Mouse (Mus musculus) neural tube, embryonic 11.5 days (tissue): ENCODE results near the gene Slamf9. TPM values are rescaled to one million over a fixed set of nuclear protein-coding genes. Genes with fewer than 3 reads are reported as not detected.

Experiments used
- ATAC-seq: fragments of 200-750 bp; cut with Nextera tagmentation; 2 replicates; pipeline ENCODE4 v1.8.0; 2017; ENCODE audit warnings: moderate number of reproducible peaks, mild to moderate bottlenecking, moderate TSS enrichment, moderate library complexity; ENCODE audit not compliant: insufficient read depth, low FRiP score, low TSS enrichment
- DNase-seq: peaks from one replicate; pipeline ENCODE4 v3.0.0-alpha.2; 2015; ENCODE audit warnings: low spot score
- H3K27ac ChIP-seq: fragments of 300-500 bp; sonication (generic); 2 replicates; pipeline ENCODE4 v1.5.1; 2014; ENCODE audit warnings: low read depth, mild to moderate bottlenecking, low read length
- H3K27me3 ChIP-seq: fragments of 300-500 bp; sonication (generic); 2 replicates; pipeline ENCODE4 v1.6.1; 2014; ENCODE audit warnings: mild to moderate bottlenecking, low read length, mixed read lengths; ENCODE audit not compliant: control insufficient read depth, insufficient read depth
- H3K36me3 ChIP-seq: fragments of 300-500 bp; sonication (generic); 2 replicates; pipeline ENCODE4 v1.6.1; 2014; ENCODE audit warnings: mild to moderate bottlenecking, low read length, moderate library complexity, mixed read lengths; ENCODE audit not compliant: control insufficient read depth, insufficient read depth
- H3K4me1 ChIP-seq: fragments of 300-500 bp; sonication (generic); 2 replicates; pipeline ENCODE4 v1.6.1; 2014; ENCODE audit warnings: low read length, mixed read lengths; ENCODE audit not compliant: control insufficient read depth, insufficient read depth
- H3K4me2 ChIP-seq: fragments of 300-500 bp; sonication (generic); 2 replicates; pipeline ENCODE4 v1.6.1; 2014; ENCODE audit warnings: low read depth, mild to moderate bottlenecking, moderate library complexity
- H3K4me3 ChIP-seq: fragments of 300-500 bp; sonication (generic); 2 replicates; pipeline ENCODE4 v1.5.1; 2014; ENCODE audit warnings: low read depth, low read length
- H3K9ac ChIP-seq: fragments of 300-500 bp; sonication (generic); 2 replicates; pipeline ENCODE4 v1.6.1; 2014; ENCODE audit warnings: mild to moderate bottlenecking, low read length
- H3K9me3 ChIP-seq: fragments of 300-500 bp; sonication (generic); 2 replicates; pipeline ENCODE4 v1.6.1; 2016; ENCODE audit warnings: low read length; ENCODE audit not compliant: control insufficient read depth
- WGBS: fragments of 180-500 bp; shearing (Covaris S2); extraction: QIAGEN DNeasy Blood & Tissue Kit; methylation state at CpG from one replicate; pipeline ENCODE4 v1.1.7; 2014; 5-methylcytosine and 5-hydroxymethylcytosine counted together
- polyA plus RNA-seq: library from polyadenylated mRNA; unstranded; fragments of >200 nt; fragmentation: Nextera tagmentation; extraction: Ambion mirVana; gene quantifications from 2 replicates; pipeline ENCODE4 v1.2.1, GENCODE M21; 2014

Gene Slamf9
- polyA plus RNA-seq, 1 experiment from 2014 or later = 0.17 TPM

GRCm38 (mm10) chr1:172508172-172508571, 33.0 kb downstream of the Slamf9 start:
- Histone ChIP-seq H3K4me3 (no peak overlapping the region), H3K27me3 (no peaks in the 10 kb centered on the region), H3K9me3 (no peaks in the 10 kb centered on the region), H3K27ac (no peak overlapping the region), H3K4me2 (no peak overlapping the region), H3K36me3 (no peaks in the 10 kb centered on the region), H3K9ac (no peak overlapping the region), H3K4me1 (peaks cover 10% of the 10 kb centered on the region)
- ATAC-seq = no peak
- 65% methylated on average over 2 of the region's 2 CpGs for WGBS
- no peak for DNase-seq

DNA sequence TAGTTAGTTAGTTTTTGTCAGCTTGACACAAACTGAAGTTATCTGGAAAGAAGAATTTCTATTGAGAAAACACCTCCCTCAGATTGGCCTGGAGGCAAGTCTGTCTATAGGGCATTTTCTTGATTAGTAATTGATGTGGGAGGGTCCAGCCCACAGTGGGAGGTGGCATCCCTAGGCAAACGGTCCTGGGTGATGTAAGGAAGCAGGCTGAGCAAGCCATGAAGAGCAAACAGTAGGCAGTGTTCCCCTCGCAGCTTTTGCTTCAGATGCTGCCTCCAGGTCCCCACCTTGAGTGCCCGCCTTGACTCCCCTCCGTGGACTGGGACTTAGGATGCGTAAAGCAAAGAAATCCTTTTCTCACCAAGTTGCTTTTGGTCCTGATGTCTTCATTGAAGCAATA, 34.1 kb downstream of the Slamf9 start:
- no peak overlapping the region for H3K9ac ChIP-seq

DNA sequence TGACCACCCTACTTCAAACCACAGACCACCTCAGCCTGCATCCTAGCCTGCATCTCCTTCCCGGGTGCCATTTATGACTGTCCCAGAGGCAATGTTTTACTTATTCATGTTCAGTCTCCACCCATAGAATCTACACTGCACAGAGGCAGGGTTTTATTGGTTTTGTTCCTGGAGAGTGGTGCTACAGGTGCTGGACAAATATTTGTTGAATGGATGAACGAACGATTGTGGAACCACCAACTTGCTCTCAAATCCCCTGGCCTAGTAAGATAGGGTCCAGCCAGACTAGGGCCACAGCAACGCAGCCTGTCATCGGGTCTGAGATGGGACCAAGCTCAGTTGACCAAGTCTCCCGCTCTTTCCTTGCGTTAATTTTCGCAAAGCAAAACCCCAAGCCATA, 34.8 kb downstream of the Slamf9 start:
- ATAC-seq (no peak), DNase-seq (no peak)
- Histone ChIP-seq H3K9me3 (no peaks in the 10 kb centered on the region), H3K4me2 (no peak overlapping the region), H3K4me1 (peaks cover 6% of the 10 kb centered on the region), H3K27ac (no peak overlapping the region), H3K9ac (no peak overlapping the region), H3K36me3 (no peaks in the 10 kb centered on the region), H3K27me3 (no peaks in the 10 kb centered on the region), H3K4me3 (no peak overlapping the region)
- 43% methylated on average over 8 of the region's 8 CpGs for WGBS

More for the DNA sequence above, 34.1 kb downstream of the Slamf9 start:
- H3K9me3 ChIP-seq = no peaks in the 10 kb centered on the region
- no peak overlapping the region for H3K4me3 ChIP-seq
- H3K36me3 ChIP-seq = no peaks in the 10 kb centered on the region
- peaks cover 6% of the 10 kb centered on the region for H3K4me1 ChIP-seq
- 74% methylated on average over 5 of the region's 5 CpGs for WGBS
- ATAC-seq (no peak), DNase-seq (no peak)
- H3K4me2 ChIP-seq = no peak overlapping the region
- no peaks in the 10 kb centered on the region for H3K27me3 ChIP-seq
- H3K27ac ChIP-seq = no peak overlapping the region

- no peak overlapping the region for H3K9ac ChIP-seq
- 21% methylated on average over 13 of the region's 13 CpGs for WGBS
- no peaks in the 10 kb centered on the region for H3K36me3 ChIP-seq
- no peak overlapping the region for H3K4me2 ChIP-seq
- no peaks in the 10 kb centered on the region for H3K27me3 ChIP-seq
- no peak for DNase-seq
- no peak overlapping the region for H3K4me3 ChIP-seq
- no peak overlapping the region for H3K27ac ChIP-seq
- H3K4me1 ChIP-seq = peaks cover 6% of the 10 kb centered on the region
- no peak; the same call in 1 of the 2 replicates for ATAC-seq
- H3K9me3 ChIP-seq = no peaks in the 10 kb centered on the region
Measured at GRCm38 (mm10) chr1:172510421-172510972, 35.3 kb downstream of the Slamf9 start.

DNA sequence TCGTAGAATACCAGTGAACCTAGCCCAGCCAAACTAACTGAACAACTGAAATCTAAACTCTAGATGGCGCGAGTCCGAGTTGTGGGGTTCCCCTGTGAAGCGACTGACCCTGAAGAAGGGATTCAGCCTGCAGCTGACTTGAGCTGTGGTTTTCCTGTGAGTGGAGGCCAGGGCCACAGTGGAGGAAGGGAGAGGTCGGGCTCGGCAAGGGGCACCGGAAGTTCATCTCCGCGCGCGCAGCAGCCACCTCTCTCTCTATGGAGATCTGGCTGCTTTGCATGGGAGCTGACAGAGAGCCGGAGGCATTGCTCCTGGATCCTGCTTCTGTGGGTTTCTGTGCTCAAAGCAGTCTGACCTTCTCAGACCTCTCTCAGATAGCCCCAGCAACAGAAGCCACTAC, 37.8 kb downstream of the Slamf9 start:
- Histone ChIP-seq H3K4me3 (no peak overlapping the region), H3K36me3 (no peaks in the 10 kb centered on the region), H3K27me3 (no peaks in the 10 kb centered on the region), H3K9me3 (no peaks in the 10 kb centered on the region), H3K27ac (no peak overlapping the region), H3K9ac (no peak overlapping the region), H3K4me1 (peaks cover 6% of the 10 kb centered on the region), H3K4me2 (peak overlapping the region; percentile 7; the same call in 1 of the 2 replicates)
- WGBS = 27% methylated on average over 13 of the region's 13 CpGs
- DNase-seq (peak; percentile 41), ATAC-seq (no peak)

- peaks cover 6% of the 10 kb centered on the region for H3K4me1 ChIP-seq
- H3K27me3 ChIP-seq = no peaks in the 10 kb centered on the region
- no peak overlapping the region for H3K4me2 ChIP-seq
- no peak for ATAC-seq
- no peak overlapping the region for H3K27ac ChIP-seq
- peak; percentile 18 for DNase-seq
- H3K9me3 ChIP-seq = no peaks in the 10 kb centered on the region
- 83% methylated on average over 17 of the region's 17 CpGs for WGBS
- no peak overlapping the region for H3K9ac ChIP-seq
- H3K4me3 ChIP-seq = no peak overlapping the region
- H3K36me3 ChIP-seq = no peaks in the 10 kb centered on the region
Measured at GRCm38 (mm10) chr1:172513525-172514212, 38.5 kb downstream of the Slamf9 start.

DNA sequence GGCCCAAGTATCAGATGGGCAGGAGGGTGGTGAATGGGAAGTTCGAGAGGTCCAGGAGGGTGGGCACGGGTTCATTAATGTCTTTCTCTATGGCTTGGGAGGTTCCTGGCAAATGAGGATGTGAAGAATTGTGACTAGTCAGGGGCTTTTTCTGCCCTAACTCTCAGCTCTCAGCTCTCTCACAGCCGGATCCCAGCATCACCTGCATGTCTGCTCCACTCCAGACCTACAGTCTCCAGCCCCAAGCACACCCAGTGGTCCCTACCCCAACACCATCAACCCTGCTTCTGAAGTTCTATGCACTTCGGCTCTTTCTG, 39.0 kb downstream of the Slamf9 start:
- Histone ChIP-seq H3K9ac (no peak overlapping the region), H3K36me3 (no peaks in the 10 kb centered on the region), H3K27me3 (no peaks in the 10 kb centered on the region), H3K4me1 (peaks cover 6% of the 10 kb centered on the region), H3K4me2 (no peak overlapping the region), H3K9me3 (no peaks in the 10 kb centered on the region), H3K4me3 (no peak overlapping the region), H3K27ac (no peak overlapping the region)
- WGBS = 79% methylated on average over 4 of the region's 4 CpGs
- ATAC-seq (no peak), DNase-seq (no peak)

DNA sequence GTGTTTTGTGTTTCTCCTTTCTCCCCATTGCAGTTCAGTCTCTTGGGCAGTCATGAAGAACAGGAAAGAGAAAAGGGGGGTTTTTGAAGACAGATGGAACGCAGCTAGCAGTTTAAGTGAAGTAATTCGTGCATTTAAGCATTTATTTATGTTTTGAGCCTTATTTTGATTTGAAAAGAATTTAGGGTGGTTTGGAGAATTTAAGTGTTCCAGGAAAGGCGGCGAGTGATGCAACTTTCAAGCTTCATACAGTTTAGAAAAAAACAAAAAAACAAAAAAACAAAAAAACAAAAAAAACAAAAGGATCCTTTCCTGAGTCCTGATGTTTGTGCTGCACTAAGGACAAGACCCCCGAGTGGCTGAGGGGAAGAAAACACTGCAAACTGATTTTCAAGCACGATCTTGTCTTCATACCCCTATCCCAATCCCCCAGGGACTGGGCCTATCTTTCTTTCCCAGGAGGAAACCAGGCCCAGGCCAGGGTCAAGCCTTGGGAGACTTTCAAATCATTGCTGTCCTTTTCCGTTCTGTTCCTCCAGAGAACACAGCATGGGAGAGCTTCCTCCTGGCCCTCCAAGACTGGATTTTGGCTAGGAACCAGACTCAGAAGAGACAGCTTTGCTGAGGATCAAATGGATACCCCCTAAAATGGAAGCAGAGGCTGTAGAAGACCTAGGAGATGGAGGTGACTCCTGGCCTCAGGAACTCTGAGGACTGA, 39.6 kb downstream of the Slamf9 start:
- Histone ChIP-seq H3K27me3 (no peaks in the 10 kb centered on the region), H3K36me3 (no peaks in the 10 kb centered on the region), H3K4me3 (no peak overlapping the region), H3K4me2 (no peak overlapping the region), H3K9me3 (no peaks in the 10 kb centered on the region), H3K4me1 (peaks cover 6% of the 10 kb centered on the region), H3K27ac (no peak overlapping the region), H3K9ac (no peak overlapping the region)
- WGBS = 83% methylated on average over 7 of the region's 7 CpGs
- ATAC-seq (no peak), DNase-seq (no peak)

- WGBS = 62% methylated on average over 1 of the region's 1 CpGs
- ATAC-seq (no peak), DNase-seq (no peak)
- Histone ChIP-seq H3K9ac (no peak overlapping the region), H3K27ac (no peak overlapping the region), H3K36me3 (no peaks in the 10 kb centered on the region), H3K4me3 (no peak overlapping the region), H3K4me2 (no peak overlapping the region), H3K4me1 (peaks cover 6% of the 10 kb centered on the region), H3K9me3 (no peaks in the 10 kb centered on the region), H3K27me3 (no peaks in the 10 kb centered on the region)
Measured at GRCm38 (mm10) chr1:172515396-172515795, 40.2 kb downstream of the Slamf9 start.
